Mouse (Mus musculus): ENCODE measurements at regions not wholly inside any gene's neighbourhood (a gene's known extent, or its start where the extent isn't known, plus 50 kb on each side); places are given as distances from the start of the nearest gene placed in this dataset.

DNA sequence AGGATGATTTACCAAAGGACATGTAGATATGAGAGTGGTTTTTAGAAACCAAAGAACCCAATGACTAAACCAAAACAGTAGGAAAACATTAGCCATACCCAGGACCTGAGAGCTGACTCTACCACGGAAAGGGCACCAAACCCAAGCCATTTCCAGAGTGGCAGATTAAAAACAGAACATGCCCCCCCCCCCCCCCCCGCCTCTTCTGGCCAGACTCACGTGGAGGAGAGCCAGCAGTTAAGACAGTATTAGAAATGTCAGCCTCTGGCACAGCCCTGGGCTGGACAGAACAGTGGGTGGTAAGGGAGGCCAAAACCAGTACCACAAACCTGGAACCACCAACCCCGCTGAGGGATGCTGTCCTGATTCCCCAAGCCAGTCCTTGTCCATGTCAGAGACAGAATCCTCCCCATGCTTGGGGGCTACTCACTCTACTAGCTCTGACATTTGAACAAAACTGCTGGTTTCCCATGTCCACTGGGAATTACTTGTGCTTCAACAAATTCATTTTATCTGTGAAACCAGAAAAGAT is 224.7 kb upstream of the Jmjd1c start:
- TF ChIP-seq POLR2A (IDR thresholded peaks at IDR 0.05; ENCODE audit: insufficient read depth, low read depth, low read length): no peak
- TF ChIP-seq CTCF (IDR thresholded peaks at IDR 0.05; ENCODE audit: insufficient read depth, low read depth, low read length): no peak
